17 mouse cellular contexts compared by ENCODE assay signal in the genomic region with DNA sequence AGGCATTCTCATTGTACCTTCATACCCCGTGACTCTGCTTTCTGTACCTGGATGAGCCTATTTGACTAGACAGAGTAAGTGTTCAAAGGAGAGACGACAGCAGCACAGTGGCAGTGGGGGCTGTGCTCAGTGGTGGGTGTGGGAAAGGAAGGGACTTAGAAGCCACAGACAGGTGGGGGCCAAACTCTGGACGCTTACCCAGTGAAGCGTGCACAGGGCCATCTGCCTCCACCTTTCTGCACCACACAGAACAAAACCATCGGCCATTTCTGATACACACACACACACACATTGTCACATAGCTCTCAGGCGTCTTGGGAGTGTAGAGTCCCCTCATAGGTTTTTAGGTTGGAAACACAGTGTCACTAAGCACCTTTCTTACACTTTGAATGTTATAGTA.
DNase-seq lines count a peak whose midpoint lies in the region; ATAC-seq and TF ChIP-seq lines count a peak whose summit lies in the region.
"Had no signal": no experiment of that assay in that cellular context is flagged by ENCODE, and none has a peak within 500 bp of the region (broad histone marks: within the 10 kb centered on the region; RNA-seq: fewer than 3 reads in every experiment).

No protein-coding gene starts in this region.

- no peak for TF ChIP-seq CTCF in lung, postnatal 0 days (IDR thresholded peaks at IDR 0.05)

- no peak overlapping the region for H3K9ac ChIP-seq in lung, postnatal 0 days (replicated peaks; ENCODE audit: low read depth)
- H3K9ac ChIP-seq: embryonic facial prominence, embryonic 13.5 days; forebrain, postnatal 0 days; heart, embryonic 13.5 days had no signal

- peak; percentile 79 for ATAC-seq in cerebellum, adult (ENCODE audit: insufficient number of reproducible peaks, low FRiP score, low TSS enrichment)
- ATAC-seq in lung, postnatal 0 days: no peak
- ATAC-seq: forebrain, postnatal 0 days had no signal

- peaks cover 5% of the 10 kb centered on the region; the same call in 1 of the 2 replicates for H3K4me1 ChIP-seq in lung, postnatal 0 days (ENCODE audit: insufficient read depth, low read depth, low read length)

- no peak overlapping the region for H3K4me3 ChIP-seq in lung, postnatal 0 days (ENCODE audit: low read depth, low read length)
- H3K4me3 ChIP-seq: embryonic facial prominence, embryonic 13.5 days; heart, embryonic 13.5 days had no signal

- TF ChIP-seq EP300 in lung, postnatal 0 days (IDR thresholded peaks at IDR 0.05): no peak

- WGBS in lung, postnatal 0 days: 84% methylated on average over 6 of the region's 6 CpGs

- no peaks in the 10 kb centered on the region for H3K9me3 ChIP-seq in lung, postnatal 0 days (ENCODE audit: low read length)
- H3K9me3 ChIP-seq: embryonic facial prominence, embryonic 13.5 days; heart, embryonic 13.5 days had no signal

- DNase-seq in left cerebral cortex, postnatal 4 days: peak; percentile 64
- DNase-seq in left cerebral cortex, postnatal 36 days (ENCODE audit: low spot score in 2 of 2): no peak
- peak; percentile 87 for DNase-seq in cerebellum, adult 9-10 months
- peak; percentile 2 for DNase-seq in spleen, adult 12 weeks (ENCODE audit: low spot score)
- DNase-seq in layer of hippocampus, adult 9-11 months: no peak
- DNase-seq in lung, postnatal 0 days (ENCODE audit: low spot score): no peak
- DNase-seq: adrenal gland, postnatal 25 days; forebrain, postnatal 0 days; gastrocnemius, postnatal 14 days; kidney, postnatal 10 days; lung, postnatal 14 days; right cerebral cortex, postnatal 14 days had no signal

- H3K4me2 ChIP-seq in lung, postnatal 0 days (replicated peaks; ENCODE audit: low read depth, low read length): no peak overlapping the region
- H3K4me2 ChIP-seq: embryonic facial prominence, embryonic 13.5 days; heart, embryonic 13.5 days; liver, embryonic 11.5 days had no signal

- H3K27ac ChIP-seq in lung, postnatal 0 days (ENCODE audit: low read length): no peak overlapping the region
- H3K27ac ChIP-seq: embryonic facial prominence, embryonic 13.5 days; heart, embryonic 13.5 days; stomach, postnatal 0 days had no signal

- no peaks in the 10 kb centered on the region for H3K36me3 ChIP-seq in lung, postnatal 0 days (ENCODE audit: insufficient read depth, low read length)
- H3K36me3 ChIP-seq: embryonic facial prominence, embryonic 13.5 days; heart, embryonic 13.5 days had no signal

- no peaks in the 10 kb centered on the region for H3K27me3 ChIP-seq in lung, postnatal 0 days (replicated peaks; ENCODE audit: insufficient read depth, low read length)
- H3K27me3 ChIP-seq: embryonic facial prominence, embryonic 13.5 days; heart, embryonic 13.5 days had no signal

- intact Hi-C loops in left cerebral cortex, postnatal 4 days (cut with DNase I): no loop called here
- intact Hi-C loops in left cerebral cortex, postnatal 36 days (cut with DNase I): no loop called here

Comparison
In these comparisons a context has a peak if more than half of its experiments do, and no peak if none do; other contexts are left out.
1. DNase-seq: peak in left cerebral cortex, postnatal 4 days (single experiment), cerebellum, adult 9-10 months (single experiment) and spleen, adult 12 weeks (single experiment); none in left cerebral cortex, postnatal 36 days (0 of 2), layer of hippocampus, adult 9-11 months (single experiment) and lung, postnatal 0 days (single experiment).